ENCODE assay signal across 8 mouse cellular contexts in genomic region chr9:121760271-121761090, GRCm38 (mm10). TPM values are rescaled to one million over a fixed set of nuclear protein-coding genes. Genes with fewer than 3 reads are reported as not detected.
DNase-seq lines count a peak whose midpoint lies in the region; ATAC-seq and TF ChIP-seq lines count a peak whose summit lies in the region.

No protein-coding gene starts in this region.

- peak; percentile 68 for ATAC-seq in forebrain, embryonic 11.5 days (replicated peaks; ENCODE audit: low FRiP score)
- ATAC-seq in lung, postnatal 0 days = peak; percentile 78
- ATAC-seq in erythroid progenitor cell, adult 5-6 weeks (replicated peaks; ENCODE audit: low FRiP score, poor library complexity, severe bottlenecking) = no peak

- peaks cover 16% of the 10 kb centered on the region for H3K4me1 ChIP-seq in forebrain, embryonic 11.5 days (replicated peaks; ENCODE audit: control insufficient read depth, insufficient read depth, low read length)
- H3K4me1 ChIP-seq in lung, postnatal 0 days (ENCODE audit: insufficient read depth, low read depth, low read length) = no peaks in the 10 kb centered on the region

- intact Hi-C loops in heart, postnatal 10 days (cut with DNase I) = loop anchor here (2.0 kb wide), 1 partner anchor 16 kb away; the partner anchor contains the start of gene Klhl40

- TF ChIP-seq EP300 in lung, postnatal 0 days (IDR thresholded peaks at IDR 0.05) = no peak

- WGBS in forebrain, embryonic 11.5 days = under 1% methylated on average over 43 of the region's 43 CpGs
- WGBS in lung, postnatal 0 days = 3% methylated on average over 34 of the region's 43 CpGs

- H3K9ac ChIP-seq in forebrain, embryonic 11.5 days (ENCODE audit: low read length) = peak overlapping the region; percentile 94
- H3K9ac ChIP-seq in lung, postnatal 0 days (replicated peaks; ENCODE audit: low read depth) = peak overlapping the region; percentile 86

- no peak for TF ChIP-seq POLR2A in brain, embryonic 14.5 days (IDR thresholded peaks at IDR 0.05; ENCODE audit: borderline replicate concordance, extremely low read depth, insufficient read depth, insufficient read length, poor library complexity, severe bottlenecking)

- no peaks in the 10 kb centered on the region for H3K27me3 ChIP-seq in forebrain, embryonic 11.5 days (ENCODE audit: control insufficient read depth, insufficient read depth, low read length)
- no peaks in the 10 kb centered on the region for H3K27me3 ChIP-seq in lung, postnatal 0 days (replicated peaks; ENCODE audit: insufficient read depth, low read length)

- peak overlapping the region; percentile 98 for H3K4me2 ChIP-seq in forebrain, embryonic 11.5 days (ENCODE audit: low read depth, low read length, severe bottlenecking)
- peak overlapping the region; percentile 99 for H3K4me2 ChIP-seq in lung, postnatal 0 days (replicated peaks; ENCODE audit: low read depth, low read length)

- no peak for TF ChIP-seq CTCF in brain, embryonic 14.5 days (IDR thresholded peaks at IDR 0.05; ENCODE audit: borderline replicate concordance, extremely low read depth, insufficient read depth, insufficient read length)
- TF ChIP-seq CTCF in lung, postnatal 0 days (IDR thresholded peaks at IDR 0.05) = no peak

- H3K9me3 ChIP-seq in forebrain, embryonic 11.5 days (ENCODE audit: control insufficient read depth, low read length) = no peaks in the 10 kb centered on the region
- H3K9me3 ChIP-seq in lung, postnatal 0 days (ENCODE audit: low read length) = no peaks in the 10 kb centered on the region

- peaks cover 3% of the 10 kb centered on the region; the same call in 1 of the 2 replicates for H3K36me3 ChIP-seq in forebrain, embryonic 11.5 days (ENCODE audit: control insufficient read depth, insufficient read depth, low read length)
- peaks cover 4% of the 10 kb centered on the region for H3K36me3 ChIP-seq in lung, postnatal 0 days (ENCODE audit: insufficient read depth, low read length)

- peak overlapping the region; percentile 88 for H3K27ac ChIP-seq in forebrain, embryonic 11.5 days (ENCODE audit: low read depth, low read length)
- H3K27ac ChIP-seq in lung, postnatal 0 days (ENCODE audit: low read length) = peak overlapping the region; percentile 84

- DNase-seq in MN1 (ENCODE audit: low spot score) = peak; percentile 66
- DNase-seq in brain, embryonic 14.5 days (ENCODE audit: low read depth) = peak; percentile 83
- peak; percentile 92 for DNase-seq in forebrain, embryonic 11.5 days (ENCODE audit: low spot score)
- DNase-seq in heart, postnatal 10 days = peak; percentile 86 to 87
- DNase-seq in kidney, postnatal 25 days = peak; percentile 67 to 85
- DNase-seq in lung, postnatal 0 days (ENCODE audit: low spot score) = peak; percentile 88
- peak; percentile 35 for DNase-seq in retina, postnatal 7 days (ENCODE audit: low read depth, low spot score)

- peak overlapping the region; percentile 84 for H3K4me3 ChIP-seq in forebrain, embryonic 11.5 days (ENCODE audit: low read depth, low read length)
- H3K4me3 ChIP-seq in lung, postnatal 0 days (ENCODE audit: low read depth, low read length) = peak overlapping the region; percentile 77

RNA-seq across cellular contexts. Expression of gene Zfp651, which starts 1.4 kb away (rescaled TPM):
- polyA plus RNA-seq in brain, embryonic 14.5 days (2012; rRNA removed) = 38.8 and 51.4 TPM in 2 replicates
- 9.4 and 12.0 TPM in 2 replicates for polyA plus RNA-seq in forebrain, embryonic 11.5 days (2014; fragmentation: Nextera tagmentation; extraction: Ambion mirVana)
- total RNA-seq in heart, postnatal 10 days (2021) = 10 to 100 TPM; 89.0 to 98.3 TPM
- 10.7 and 11.2 TPM in 2 replicates for polyA plus RNA-seq in lung, postnatal 0 days (2015; fragmentation: Nextera tagmentation; extraction: Ambion mirVana)
- 1.1 TPM in 1 of 2 replicates, not detected in the other for total RNA-seq in erythroid progenitor cell, adult 5-6 weeks (2015; ENCODE audit: low replicate concordance)
- 0.77 TPM in 1 of 2 replicates, not detected in the other for total RNA-seq in erythroid progenitor cell, adult 5-6 weeks (2017; ENCODE audit: low replicate concordance)

RNA-seq across cellular contexts. Expression of gene Klhl40, which starts 16.9 kb away (rescaled TPM):
- 0.55 and 0.72 TPM in 2 replicates for polyA plus RNA-seq in brain, embryonic 14.5 days (2012; rRNA removed)
- 0.08 and 0.11 TPM in 2 replicates for polyA plus RNA-seq in forebrain, embryonic 11.5 days (2014; fragmentation: Nextera tagmentation; extraction: Ambion mirVana)
- 10 to 100 TPM; 10.4 to 10.7 TPM for total RNA-seq in heart, postnatal 10 days (2021)
- 0.05 TPM in 1 of 2 replicates, not detected in the other for polyA plus RNA-seq in lung, postnatal 0 days (2015; fragmentation: Nextera tagmentation; extraction: Ambion mirVana)
- total RNA-seq in erythroid progenitor cell, adult 5-6 weeks (2015; ENCODE audit: low replicate concordance) = not detected in 2 replicates
- not detected in 2 replicates for total RNA-seq in erythroid progenitor cell, adult 5-6 weeks (2017; ENCODE audit: low replicate concordance)

RNA-seq across cellular contexts. Expression of gene Hhatl, which starts 31.8 kb away (rescaled TPM):
- polyA plus RNA-seq in brain, embryonic 14.5 days (2012; rRNA removed) = 0.40 and 0.49 TPM in 2 replicates
- 0.11 TPM in 1 of 2 replicates, not detected in the other for polyA plus RNA-seq in forebrain, embryonic 11.5 days (2014; fragmentation: Nextera tagmentation; extraction: Ambion mirVana)
- 100 to 1,000 TPM; 111 to 112 TPM for total RNA-seq in heart, postnatal 10 days (2021)
- 0.73 and 1.0 TPM in 2 replicates for polyA plus RNA-seq in lung, postnatal 0 days (2015; fragmentation: Nextera tagmentation; extraction: Ambion mirVana)
- not detected in 2 replicates for total RNA-seq in erythroid progenitor cell, adult 5-6 weeks (2015; ENCODE audit: low replicate concordance)
- total RNA-seq in erythroid progenitor cell, adult 5-6 weeks (2017; ENCODE audit: low replicate concordance) = not detected in 2 replicates

RNA-seq across cellular contexts. Expression of gene Nktr, which starts 41.5 kb away (rescaled TPM):
- 165 and 197 TPM in 2 replicates for polyA plus RNA-seq in brain, embryonic 14.5 days (2012; rRNA removed)
- polyA plus RNA-seq in forebrain, embryonic 11.5 days (2014; fragmentation: Nextera tagmentation; extraction: Ambion mirVana) = 61.6 and 67.5 TPM in 2 replicates
- total RNA-seq in heart, postnatal 10 days (2021) = 10 to 100 TPM; 46.9 to 47.7 TPM
- polyA plus RNA-seq in lung, postnatal 0 days (2015; fragmentation: Nextera tagmentation; extraction: Ambion mirVana) = 43.6 and 51.3 TPM in 2 replicates
- 225 and 240 TPM in 2 replicates for total RNA-seq in erythroid progenitor cell, adult 5-6 weeks (2015; ENCODE audit: low replicate concordance)
- 322 and 375 TPM in 2 replicates for total RNA-seq in erythroid progenitor cell, adult 5-6 weeks (2017; ENCODE audit: low replicate concordance)

RNA-seq across cellular contexts. Expression of gene Ss18l2, which starts 50.4 kb away (rescaled TPM):
- polyA plus RNA-seq in brain, embryonic 14.5 days (2012; rRNA removed) = 65.3 and 71.1 TPM in 2 replicates
- 90.3 and 94.3 TPM in 2 replicates for polyA plus RNA-seq in forebrain, embryonic 11.5 days (2014; fragmentation: Nextera tagmentation; extraction: Ambion mirVana)
- total RNA-seq in heart, postnatal 10 days (2021) = 100 to 1,000 TPM; 133 to 136 TPM
- 79.7 and 104 TPM in 2 replicates for polyA plus RNA-seq in lung, postnatal 0 days (2015; fragmentation: Nextera tagmentation; extraction: Ambion mirVana)
- total RNA-seq in erythroid progenitor cell, adult 5-6 weeks (2015; ENCODE audit: low replicate concordance) = 8.8 and 47.2 TPM in 2 replicates
- 17.2 and 52.3 TPM in 2 replicates for total RNA-seq in erythroid progenitor cell, adult 5-6 weeks (2017; ENCODE audit: low replicate concordance)

Comparison
In these comparisons a context has a peak if more than half of its experiments do, and no peak if none do; other contexts are left out.
1. DNase-seq: peak in every context shown above with its lines; median percentile 92 in forebrain, embryonic 11.5 days; 88 in lung, postnatal 0 days; 86 in heart, postnatal 10 days; 83 in brain, embryonic 14.5 days; 76 in kidney, postnatal 25 days; 66 in MN1; 35 in retina, postnatal 7 days.